Mouse (Mus musculus) heart, adult 2 months (tissue): ENCODE measurements around the gene Pappa.

ENCODE experiments used
- CTCF ChIP-seq: fragments of 200-600 bp; IDR thresholded peaks from 2 replicates; pipeline ENCODE4 v1.8.1; 2022; ENCODE audit warnings: antibody characterized with exemption, mild to moderate bottlenecking, moderate library complexity
- EP300 ChIP-seq: fragments of 200-500 bp; IDR thresholded peaks from 2 replicates; pipeline ENCODE4 v1.6.1; 2011; ENCODE audit warnings: low read depth, low read length, control low read depth; ENCODE audit not compliant: insufficient read depth
- POLR2A ChIP-seq: fragments of 200-500 bp; IDR thresholded peaks from 2 replicates; pipeline ENCODE4 v1.6.1; 2011; ENCODE audit warnings: mild to moderate bottlenecking, low read depth, low read length, control low read depth; ENCODE audit not compliant: insufficient read depth

DNA sequence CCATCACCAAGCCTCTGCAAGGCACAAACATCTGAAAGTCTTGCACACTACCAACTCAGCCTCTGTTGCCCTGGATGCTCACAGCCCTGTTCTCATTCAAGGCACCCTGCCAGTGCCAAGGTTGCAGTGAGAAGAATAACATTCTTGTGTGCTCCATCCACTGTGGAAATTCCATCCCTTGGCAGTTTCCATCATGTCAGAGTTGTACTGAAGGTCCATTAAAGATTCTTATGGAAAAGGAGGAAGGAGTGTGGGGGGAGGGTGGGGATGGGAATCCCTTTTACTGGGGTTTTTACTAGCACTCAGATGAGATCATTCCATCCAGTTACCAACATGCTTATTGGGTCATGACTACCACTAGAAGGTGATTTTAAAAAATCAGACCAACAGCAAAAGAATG lies 243.2 kb downstream of the Pappa start:
- TF ChIP-seq POLR2A (no peak), CTCF (no peak), EP300 (no peak)
